Mouse (Mus musculus): ENCODE data around the gene Bub1b.

The Bub1b gene

GRCm38 (mm10) chr2:118664975-118665516 lies 67.0 kb downstream of the Bub1b start:
- no peak for DNase-seq (ENCODE audit: low read depth, low spot score)

- no peak for DNase-seq (ENCODE audit: low read depth, low spot score)
These were observed 67.6 kb downstream of the Bub1b start for GRCm38 (mm10) chr2:118665616-118666015.

- no peak for DNase-seq (ENCODE audit: low read depth, low spot score)
These were observed 69.2 kb downstream of the Bub1b start for GRCm38 (mm10) chr2:118667181-118667580.

- DNase-seq (ENCODE audit: low read depth, low spot score), result no peak
These were observed 71.2 kb downstream of the Bub1b start for GRCm38 (mm10) chr2:118669245-118669644.

- no peak for DNase-seq (ENCODE audit: low read depth, low spot score)
These were observed 71.8 kb downstream of the Bub1b start for GRCm38 (mm10) chr2:118669785-118670184.

- no peak for DNase-seq (ENCODE audit: low read depth, low spot score)
These were observed 73.7 kb downstream of the Bub1b start for GRCm38 (mm10) chr2:118671728-118672127.

DNA sequence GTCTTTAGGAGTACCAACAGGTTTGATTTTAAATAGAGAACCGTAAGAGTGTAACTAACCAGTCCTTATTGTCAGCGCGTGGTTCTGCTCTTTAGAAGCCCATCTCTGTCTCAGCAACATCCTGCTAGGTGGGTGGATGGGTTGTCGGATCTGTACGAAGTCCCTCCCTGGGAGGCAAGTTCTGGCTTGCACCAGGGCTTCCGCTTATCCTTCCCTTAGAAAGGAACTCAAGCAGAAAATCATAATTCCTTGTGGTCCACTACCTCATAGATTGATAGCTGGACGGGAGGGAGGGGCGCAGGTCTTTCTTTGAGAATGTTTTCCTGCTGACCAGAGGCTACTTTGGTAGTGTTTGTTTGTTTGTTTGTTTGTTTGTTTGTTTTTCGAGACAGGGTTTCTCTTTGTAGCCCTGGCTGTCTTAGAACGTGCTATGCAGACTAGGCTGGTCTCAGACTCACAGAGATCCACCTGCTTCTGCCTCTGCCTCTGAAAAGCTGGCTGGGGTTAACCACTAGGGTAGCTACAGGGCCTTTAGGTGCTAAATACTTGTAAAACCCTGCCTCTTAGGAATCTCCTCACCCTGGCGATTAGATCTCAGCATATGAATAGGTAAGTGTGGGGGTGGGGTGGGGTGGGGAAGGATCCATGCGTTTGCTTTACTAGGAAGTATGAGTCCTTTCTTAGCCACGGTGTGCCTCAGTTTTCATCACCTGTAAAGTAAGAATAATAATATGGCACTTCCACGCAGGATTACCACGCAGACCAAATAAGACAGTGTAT lies 75.9 kb downstream of the Bub1b start:
- peak; percentile 55 for DNase-seq (ENCODE audit: low read depth, low spot score)

DNA sequence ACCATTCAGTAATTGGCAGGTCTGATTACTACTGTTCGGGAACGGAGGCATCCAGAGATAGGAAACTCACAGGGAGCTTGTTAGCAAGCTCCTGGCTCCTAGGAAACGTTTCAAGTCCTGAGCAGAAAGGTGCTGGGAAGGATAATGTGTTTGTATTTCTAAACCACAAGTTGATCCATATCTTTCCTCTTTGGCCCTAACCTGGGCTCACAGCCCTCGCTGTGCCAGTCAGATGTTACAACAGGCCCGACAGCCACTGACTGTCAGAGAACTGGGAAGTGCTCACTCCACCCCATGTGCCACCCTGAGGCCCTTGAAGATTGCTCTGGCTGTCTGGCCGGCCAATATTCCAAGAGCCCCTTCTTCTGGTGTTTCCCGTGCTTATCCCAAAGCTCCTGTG lies 76.5 kb downstream of the Bub1b start:
- DNase-seq (ENCODE audit: low read depth, low spot score), result no peak

GRCm38 (mm10) chr2:118676839-118677741 lies 79.1 kb downstream of the Bub1b start:
- DNase-seq (ENCODE audit: low read depth, low spot score), result peak; percentile 64

DNA sequence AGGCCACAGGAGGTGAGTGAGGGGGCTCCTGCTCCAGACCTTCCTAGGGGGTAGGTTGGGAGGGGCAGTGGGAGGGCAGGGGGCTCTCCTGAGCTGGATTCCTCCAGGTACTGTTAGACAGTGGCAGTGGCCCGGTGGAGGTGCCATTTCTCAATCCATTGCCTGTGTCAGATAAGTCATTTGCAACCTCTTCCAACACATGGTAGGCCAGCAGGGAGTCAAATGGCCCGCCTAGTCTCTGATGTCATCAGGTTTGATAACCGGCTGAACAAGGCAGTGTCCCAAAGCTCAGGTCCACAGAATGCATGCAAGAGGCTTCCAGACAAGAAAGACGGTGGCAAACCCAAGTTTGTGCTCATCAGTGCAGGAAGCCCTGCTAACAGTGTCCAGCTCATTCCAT lies 79.8 kb downstream of the Bub1b start:
- no peak for DNase-seq (ENCODE audit: low read depth, low spot score)

DNA sequence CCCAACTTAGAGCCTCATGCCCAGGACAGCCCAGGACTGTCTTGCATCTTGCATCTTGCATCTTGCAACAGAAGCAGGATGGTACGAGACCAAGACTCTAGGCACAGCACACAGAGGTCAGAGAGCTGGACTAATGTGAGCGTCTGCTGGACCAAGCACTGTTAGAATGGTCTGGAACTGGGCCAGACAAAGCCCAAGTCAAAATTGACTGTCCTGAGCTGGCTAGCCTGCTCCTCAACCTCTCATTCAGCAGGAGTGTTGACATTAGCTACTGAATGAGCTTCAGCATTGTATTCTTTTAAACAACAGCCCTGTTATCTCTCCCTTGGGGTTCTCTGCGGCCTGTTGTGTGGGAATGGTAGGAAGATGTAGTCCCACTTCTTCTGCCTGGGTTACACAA lies 81.6 kb downstream of the Bub1b start:
- no peak for DNase-seq (ENCODE audit: low read depth, low spot score)

GRCm38 (mm10) chr2:118680926-118681325 lies 82.9 kb downstream of the Bub1b start:
- DNase-seq (ENCODE audit: low read depth, low spot score), result no peak

DNA sequence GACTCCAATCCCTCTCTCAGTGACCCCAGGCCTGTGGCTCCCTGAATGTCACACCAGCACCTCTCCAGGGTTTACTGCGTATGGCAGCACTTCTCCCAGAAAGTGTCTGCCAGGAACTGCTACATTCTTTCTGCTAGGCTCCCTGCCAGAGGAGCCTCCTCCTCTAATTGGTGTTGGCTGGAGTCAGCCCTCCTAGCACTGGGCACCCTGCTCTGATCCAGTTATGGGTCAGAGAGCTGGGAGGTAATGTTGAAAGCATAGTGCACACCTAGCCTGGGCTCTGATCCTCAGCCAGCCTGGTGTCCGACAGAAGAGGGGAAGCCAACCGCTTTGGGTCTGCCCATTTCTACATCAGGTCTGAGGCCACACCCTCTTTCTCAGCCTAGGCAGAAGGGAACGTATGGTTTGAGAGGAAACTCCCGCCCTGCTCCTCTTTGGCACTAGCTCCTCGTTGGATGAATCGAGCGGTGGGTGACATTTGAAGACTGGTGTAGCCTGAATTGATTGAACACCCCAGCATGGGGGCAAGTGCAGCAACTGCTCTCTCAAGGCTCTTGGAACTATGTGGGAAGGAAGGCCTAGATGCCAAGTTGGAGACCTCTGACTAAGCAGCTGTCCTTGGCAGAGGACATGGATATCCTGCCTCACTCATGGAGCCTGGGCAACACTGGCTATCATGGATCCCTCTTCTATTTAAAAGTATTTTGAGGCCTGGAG lies 84.7 kb downstream of the Bub1b start:
- no peak for DNase-seq (ENCODE audit: low read depth, low spot score)

DNA sequence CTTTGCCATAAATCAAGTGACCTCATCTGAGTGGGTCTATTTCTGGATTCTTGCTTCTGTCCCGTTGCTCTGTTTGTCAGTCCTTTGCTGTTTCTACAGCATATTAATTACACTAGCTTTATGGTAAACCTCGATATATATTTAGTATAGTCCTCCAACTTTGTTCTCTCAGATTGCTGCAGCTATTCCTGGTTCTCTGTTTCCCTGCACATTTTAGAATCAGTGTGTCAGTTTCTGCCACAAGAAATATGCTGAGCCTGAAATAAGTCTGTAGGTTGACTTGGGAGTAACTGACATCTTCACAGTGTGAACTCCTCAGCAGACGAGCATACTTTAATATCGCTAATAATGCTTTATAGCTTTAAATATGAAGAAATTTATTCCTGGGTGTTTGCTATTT lies 87.1 kb downstream of the Bub1b start:
- DNase-seq (ENCODE audit: low read depth, low spot score), result no peak

GRCm38 (mm10) chr2:118686693-118687092 lies 88.7 kb downstream of the Bub1b start:
- no peak for DNase-seq (ENCODE audit: low read depth, low spot score)

DNA sequence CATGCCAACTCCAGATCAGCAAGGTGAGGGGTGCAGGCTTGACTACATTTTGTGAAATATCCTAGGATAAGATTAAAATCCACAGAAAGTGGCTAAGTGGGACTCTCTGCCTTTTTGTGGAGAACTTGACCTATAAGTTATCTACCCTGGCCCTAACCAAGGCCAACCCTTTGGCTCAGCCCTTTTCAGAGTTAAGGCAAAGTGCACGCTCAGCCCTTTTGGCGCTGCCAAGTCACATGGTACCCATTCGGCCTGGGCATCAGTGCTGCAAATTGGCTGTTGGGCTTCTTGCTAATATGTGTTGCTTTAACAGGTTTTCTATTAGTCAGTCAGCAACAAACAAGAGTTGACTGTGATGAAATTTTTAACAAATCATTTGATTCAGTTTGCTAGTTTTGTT lies 89.8 kb downstream of the Bub1b start:
- DNase-seq (ENCODE audit: low read depth, low spot score), result no peak

DNA sequence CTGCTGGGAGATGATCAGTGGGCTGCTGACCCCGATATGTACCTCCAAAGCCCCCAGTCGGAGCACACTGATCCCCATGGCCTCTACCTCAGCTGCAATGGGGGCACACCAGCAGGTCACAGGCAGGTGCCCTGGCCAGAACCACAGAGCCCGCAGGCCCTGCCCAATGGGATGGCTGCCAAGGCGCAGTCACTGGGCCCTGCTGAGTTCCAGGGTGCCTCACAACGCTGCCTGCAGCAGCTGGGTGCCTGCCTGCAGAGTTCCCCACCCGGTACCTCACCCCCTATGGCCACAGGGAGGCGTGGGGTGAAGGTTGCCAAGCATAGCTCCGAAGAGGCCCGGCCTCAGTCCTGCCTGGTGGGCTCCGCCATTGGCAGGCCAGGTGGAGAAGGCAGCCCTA lies 91.9 kb downstream of the Bub1b start:
- DNase-seq (ENCODE audit: low read depth, low spot score), result no peak
